Mouse (Mus musculus) stomach, embryonic 14.5 days (tissue): ENCODE data around the gene Opa1. TPM values are rescaled to one million over a fixed set of nuclear protein-coding genes. Genes with fewer than 3 reads are reported as not detected.

Experiments
- ATAC-seq: fragments of 200-750 bp; cut with Nextera tagmentation; 2 replicates; pipeline ENCODE4 v1.8.0; 2017; ENCODE audit warnings: low read depth, moderate TSS enrichment; ENCODE audit not compliant: insufficient number of reproducible peaks, insufficient read depth, low FRiP score
- H3K27ac ChIP-seq: fragments of 300-500 bp; sonication (generic); 2 replicates; pipeline ENCODE4 v1.5.1; 2014; ENCODE audit warnings: mild to moderate bottlenecking, low read length, moderate library complexity, mixed read lengths
- H3K27me3 ChIP-seq: fragments of 300-500 bp; sonication (generic); 2 replicates; pipeline ENCODE4 v1.6.1; 2014; ENCODE audit warnings: low read length, control low read depth, mixed read lengths; ENCODE audit not compliant: control insufficient read depth, insufficient read depth
- H3K36me3 ChIP-seq: fragments of 300-500 bp; sonication (generic); 2 replicates; pipeline ENCODE4 v1.6.1; 2014; ENCODE audit warnings: mild to moderate bottlenecking, control low read depth, low read length, moderate library complexity, mixed read lengths; ENCODE audit not compliant: control insufficient read depth, insufficient read depth
- H3K4me1 ChIP-seq: fragments of 300-500 bp; sonication (generic); 2 replicates; pipeline ENCODE4 v1.6.1; 2014; ENCODE audit warnings: low read length, control low read depth, mixed read lengths; ENCODE audit not compliant: control insufficient read depth, insufficient read depth
- H3K4me2 ChIP-seq: fragments of 300-500 bp; sonication (generic); replicated peaks from 2 replicates; pipeline ENCODE4 v1.6.1; 2014; ENCODE audit warnings: low read depth, low read length, control low read depth
- H3K4me3 ChIP-seq: fragments of 300-500 bp; sonication (generic); 2 replicates; pipeline ENCODE4 v1.5.1; 2014; ENCODE audit warnings: low read depth, low read length, control low read depth
- H3K9ac ChIP-seq: fragments of 300-500 bp; sonication (generic); replicated peaks from 2 replicates; pipeline ENCODE4 v1.6.1; 2014; ENCODE audit warnings: low read depth, mild to moderate bottlenecking, control low read depth, low read length, moderate library complexity, mixed read lengths
- H3K9me3 ChIP-seq: fragments of 300-500 bp; sonication (generic); 2 replicates; pipeline ENCODE4 v1.6.1; 2016; ENCODE audit warnings: low read depth, low read length, control low read depth; ENCODE audit not compliant: control insufficient read depth
- WGBS: fragments of 180-500 bp; shearing (Covaris S2); extraction: QIAGEN DNeasy Blood & Tissue Kit; methylation state at CpG from one replicate; pipeline ENCODE4 v1.1.7; 2014; 5-methylcytosine and 5-hydroxymethylcytosine counted together
- polyA plus RNA-seq: library from polyadenylated mRNA; unstranded; fragments of >200 nt; fragmentation: Nextera tagmentation; extraction: Ambion mirVana; gene quantifications from 2 replicates; pipeline ENCODE4 v1.2.1, GENCODE M21; 2014

Opa1 gene
- polyA plus RNA-seq, 1 experiment from 2014 or later, result 39.8 TPM

DNA sequence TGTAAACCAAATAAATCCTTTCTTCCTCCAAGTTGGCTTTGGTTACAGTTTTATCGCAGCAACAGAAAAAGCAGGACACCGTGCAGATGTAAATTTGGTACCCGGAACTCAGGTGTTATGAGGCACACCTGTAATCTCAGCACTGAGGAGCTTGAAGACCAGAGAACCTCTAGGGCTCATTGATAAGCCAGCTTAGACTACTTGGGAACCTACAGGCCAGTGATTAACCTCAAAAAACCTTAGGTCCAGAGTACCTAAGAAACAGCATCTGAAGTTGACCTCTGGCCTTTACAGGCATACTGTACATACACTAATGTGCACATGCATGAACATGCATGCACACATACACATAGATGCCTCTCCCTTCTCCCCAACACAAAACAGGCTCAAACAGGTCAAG, 94.1 kb downstream of the Opa1 start:
- H3K4me1 ChIP-seq, result no peaks in the 10 kb centered on the region
- H3K9ac ChIP-seq, result no peak overlapping the region
- H3K4me3 ChIP-seq, result no peak overlapping the region
- H3K27ac ChIP-seq, result no peak overlapping the region
- H3K27me3 ChIP-seq, result no peaks in the 10 kb centered on the region
- ATAC-seq, result no peak
- no peak overlapping the region for H3K4me2 ChIP-seq
- no peaks in the 10 kb centered on the region for H3K9me3 ChIP-seq
- WGBS, result 89% methylated on average over 3 of the region's 3 CpGs
- no peaks in the 10 kb centered on the region for H3K36me3 ChIP-seq

DNA sequence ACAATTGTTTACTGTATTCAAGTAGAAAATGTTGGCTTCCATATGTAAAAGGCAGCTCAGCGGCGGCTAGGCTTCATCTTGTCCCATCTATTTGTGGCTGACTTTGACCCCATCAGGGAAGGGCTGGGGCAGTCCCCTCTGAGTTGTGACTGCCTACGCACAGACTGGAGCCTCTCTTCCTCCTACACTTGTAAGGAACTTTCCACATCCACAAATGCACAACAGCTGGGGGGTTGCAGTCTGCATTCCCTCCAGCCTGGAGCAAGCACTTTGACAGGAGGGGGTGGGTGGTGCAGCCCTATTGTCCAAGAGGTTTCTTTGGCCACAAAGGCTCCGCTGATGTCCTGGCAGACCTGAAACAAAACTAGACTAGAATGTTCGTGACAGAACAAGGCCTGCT, 100.5 kb downstream of the Opa1 start:
- H3K27me3 ChIP-seq, result no peaks in the 10 kb centered on the region
- 71% methylated on average over 5 of the region's 5 CpGs for WGBS
- no peak for ATAC-seq

DNA sequence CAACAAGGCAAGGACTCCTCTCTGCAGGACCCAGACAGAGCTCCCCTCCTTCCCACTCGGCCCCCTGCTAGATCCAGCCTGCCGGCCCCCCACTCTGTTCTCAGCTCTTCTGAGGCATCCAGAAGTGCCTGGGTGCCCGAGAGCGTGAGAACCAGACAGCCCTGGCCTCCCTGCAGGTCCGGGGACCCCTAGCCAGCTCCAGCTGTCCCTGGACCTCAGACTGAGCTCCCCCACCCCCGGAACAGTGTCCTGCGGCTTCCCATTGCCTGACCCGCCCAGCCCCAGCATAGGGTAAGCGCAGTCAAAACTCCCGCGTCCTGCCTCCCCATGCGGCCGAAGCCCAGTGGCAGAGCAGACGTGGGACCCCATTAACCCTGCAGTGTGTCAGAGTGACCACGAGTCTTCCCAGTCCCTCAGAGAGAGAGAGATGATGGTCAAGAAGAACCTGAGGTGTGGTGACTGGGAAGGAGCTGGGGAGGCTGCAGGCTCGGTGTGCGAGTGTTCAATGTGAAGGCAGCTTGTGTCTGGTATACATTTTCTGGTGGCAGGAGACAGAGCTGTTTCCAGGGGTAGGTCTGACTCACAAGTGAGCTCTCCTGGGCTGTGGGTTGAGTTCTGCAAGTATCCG, 101.5 kb downstream of the Opa1 start:
- Histone ChIP-seq H3K9me3 (no peaks in the 10 kb centered on the region), H3K27me3 (no peaks in the 10 kb centered on the region), H3K27ac (no peak overlapping the region), H3K9ac (no peak overlapping the region), H3K4me3 (no peak overlapping the region), H3K4me2 (no peak overlapping the region), H3K36me3 (no peaks in the 10 kb centered on the region), H3K4me1 (peaks cover 6% of the 10 kb centered on the region; the same call in 1 of the 2 replicates)
- WGBS, result 67% methylated on average over 18 of the region's 18 CpGs
- no peak for ATAC-seq

More for the DNA sequence above, 100.5 kb downstream of the Opa1 start:
- H3K27ac ChIP-seq, result no peak overlapping the region
- no peaks in the 10 kb centered on the region for H3K9me3 ChIP-seq
- no peak overlapping the region for H3K9ac ChIP-seq
- no peaks in the 10 kb centered on the region for H3K36me3 ChIP-seq
- peaks cover 6% of the 10 kb centered on the region; the same call in 1 of the 2 replicates for H3K4me1 ChIP-seq
- no peak overlapping the region for H3K4me3 ChIP-seq
- no peak overlapping the region for H3K4me2 ChIP-seq

DNA sequence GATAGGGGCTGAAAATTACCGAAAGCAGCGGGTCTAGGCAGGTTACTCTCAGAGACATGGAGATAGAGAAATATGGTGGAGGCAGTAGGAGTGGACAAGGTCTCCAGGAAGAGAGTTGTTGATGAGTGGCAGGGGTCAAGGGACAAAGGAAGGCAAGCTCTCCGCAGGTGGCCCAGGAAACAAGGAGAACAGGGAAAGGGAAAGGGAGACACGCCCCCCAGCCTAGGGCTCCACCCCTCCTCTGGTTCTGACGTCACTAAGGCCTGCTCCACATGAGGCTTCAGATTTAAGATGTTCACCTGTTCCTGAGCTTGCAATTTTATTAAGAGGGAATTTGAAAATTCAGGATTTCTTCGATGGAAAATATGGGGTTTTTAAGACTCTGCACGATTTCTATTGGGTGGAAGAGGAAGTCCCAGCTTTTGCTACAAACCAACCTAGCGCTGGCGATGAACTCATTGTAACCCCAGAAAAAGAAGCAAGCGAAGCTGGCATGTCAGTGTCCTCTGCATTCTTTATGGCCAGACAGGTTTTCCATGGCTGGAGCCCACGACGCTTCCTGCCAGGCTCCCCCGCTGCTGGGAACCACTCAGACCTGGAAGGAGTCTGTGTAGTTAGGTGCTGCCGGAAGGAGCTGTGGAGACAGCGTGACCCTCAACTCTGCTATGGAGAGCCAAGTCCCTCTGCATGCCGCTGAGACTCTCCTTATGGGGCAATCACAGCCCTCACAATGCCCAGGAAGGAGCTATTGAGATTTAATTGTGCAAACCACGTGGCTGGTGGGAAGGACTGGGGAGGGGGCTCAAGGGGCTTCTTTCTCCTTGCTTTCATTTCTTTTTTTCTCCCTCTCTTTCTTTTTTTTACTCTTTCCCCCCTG, 103.7 kb downstream of the Opa1 start:
- peaks cover 6% of the 10 kb centered on the region; the same call in 1 of the 2 replicates for H3K4me1 ChIP-seq
- H3K36me3 ChIP-seq, result no peaks in the 10 kb centered on the region
- H3K27ac ChIP-seq, result no peak overlapping the region
- H3K4me3 ChIP-seq, result no peak overlapping the region
- no peaks in the 10 kb centered on the region for H3K9me3 ChIP-seq
- no peaks in the 10 kb centered on the region for H3K27me3 ChIP-seq
- peak; percentile 48; the same call in 1 of the 2 replicates for ATAC-seq
- no peak overlapping the region for H3K9ac ChIP-seq
- 44% methylated on average over 17 of the region's 17 CpGs for WGBS
- H3K4me2 ChIP-seq, result 0 out of 2 replicates have a peak overlapping the region, but pooled peaks have one; percentile 5

DNA sequence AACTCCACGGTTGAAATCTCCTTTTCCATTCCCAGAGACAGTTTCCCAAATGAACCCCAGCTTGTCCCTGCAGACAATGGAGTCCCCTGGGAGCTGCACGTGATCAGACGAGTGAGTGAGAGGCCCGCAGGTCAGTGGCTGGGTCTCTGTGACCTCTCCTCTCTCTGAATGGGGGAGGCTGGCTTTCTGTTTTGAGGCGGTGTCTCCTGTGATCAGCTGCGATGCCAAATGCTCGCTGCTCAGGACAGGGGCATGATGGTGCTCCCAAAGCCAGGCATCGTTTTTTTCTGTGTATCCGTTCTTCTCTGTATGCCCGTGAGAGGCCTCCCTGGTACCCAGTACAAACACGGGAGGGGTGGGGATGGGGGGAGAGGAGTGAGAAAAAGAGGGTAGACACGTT, 104.4 kb downstream of the Opa1 start:
- H3K36me3 ChIP-seq, result no peaks in the 10 kb centered on the region
- H3K4me3 ChIP-seq, result no peak overlapping the region
- 20% methylated on average over 12 of the region's 12 CpGs for WGBS
- H3K4me2 ChIP-seq, result no peak overlapping the region
- ATAC-seq, result peak; percentile 54
- H3K9ac ChIP-seq, result no peak overlapping the region
- no peak overlapping the region for H3K27ac ChIP-seq
- no peaks in the 10 kb centered on the region for H3K9me3 ChIP-seq
- H3K27me3 ChIP-seq, result no peaks in the 10 kb centered on the region
- H3K4me1 ChIP-seq, result peaks cover 6% of the 10 kb centered on the region; the same call in 1 of the 2 replicates

DNA sequence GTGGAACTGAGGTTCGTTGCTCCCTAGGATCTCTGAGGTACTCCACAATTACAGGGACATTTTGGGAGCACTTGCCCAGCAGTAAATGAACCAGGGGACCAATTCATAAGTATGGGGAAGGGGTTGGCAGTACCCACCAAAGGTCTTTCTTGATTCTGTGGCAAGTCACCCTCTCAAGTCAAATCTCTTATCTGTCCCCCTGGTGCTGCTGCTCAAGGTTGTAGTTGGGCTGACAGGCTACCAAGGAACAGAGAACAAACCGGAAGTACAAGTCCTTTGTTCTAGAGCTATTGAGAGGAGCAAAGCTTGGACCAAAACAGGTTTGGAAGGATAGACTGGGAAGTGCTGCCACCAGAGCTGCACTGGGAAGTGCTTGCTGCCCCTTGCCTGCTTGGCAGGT, 105.0 kb downstream of the Opa1 start:
- WGBS, result 61% methylated on average over 2 of the region's 2 CpGs
- H3K4me3 ChIP-seq, result no peak overlapping the region
- no peaks in the 10 kb centered on the region for H3K27me3 ChIP-seq
- no peak for ATAC-seq
- H3K27ac ChIP-seq, result 0 out of 2 replicates have a peak overlapping the region, but pooled peaks have one; percentile 44
- no peak overlapping the region for H3K4me2 ChIP-seq
- no peaks in the 10 kb centered on the region for H3K36me3 ChIP-seq
- H3K9me3 ChIP-seq, result no peaks in the 10 kb centered on the region
- H3K9ac ChIP-seq, result no peak overlapping the region
- H3K4me1 ChIP-seq, result peaks cover 6% of the 10 kb centered on the region; the same call in 1 of the 2 replicates

DNA sequence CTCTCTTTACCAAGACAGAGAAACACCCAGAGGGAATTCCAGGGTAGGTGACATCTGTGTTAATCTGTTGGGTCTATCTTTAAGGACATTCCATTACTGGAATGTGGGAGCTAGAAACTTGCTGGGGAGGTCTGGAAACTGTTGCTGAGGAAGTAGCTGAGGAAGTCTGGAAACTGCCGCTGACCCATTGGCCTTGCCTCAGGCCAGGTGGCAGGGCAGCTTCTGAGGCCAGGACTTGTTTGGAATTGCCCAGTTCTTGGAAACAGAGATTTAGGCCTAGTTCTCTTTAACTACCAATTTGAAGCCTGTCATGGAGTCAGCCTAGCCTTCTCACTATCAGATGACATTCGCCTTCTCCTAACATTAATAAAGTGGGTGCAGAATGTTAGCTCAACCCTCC, 105.5 kb downstream of the Opa1 start:
- H3K4me3 ChIP-seq, result no peak overlapping the region
- no peak overlapping the region for H3K27ac ChIP-seq
- no peak overlapping the region for H3K4me2 ChIP-seq
- H3K27me3 ChIP-seq, result no peaks in the 10 kb centered on the region
- no peaks in the 10 kb centered on the region for H3K36me3 ChIP-seq
- H3K4me1 ChIP-seq, result peaks cover 6% of the 10 kb centered on the region; the same call in 1 of the 2 replicates
- no peak for ATAC-seq
- H3K9ac ChIP-seq, result no peak overlapping the region
- H3K9me3 ChIP-seq, result no peaks in the 10 kb centered on the region
- WGBS, result 94% methylated on average over 2 of the region's 2 CpGs

DNA sequence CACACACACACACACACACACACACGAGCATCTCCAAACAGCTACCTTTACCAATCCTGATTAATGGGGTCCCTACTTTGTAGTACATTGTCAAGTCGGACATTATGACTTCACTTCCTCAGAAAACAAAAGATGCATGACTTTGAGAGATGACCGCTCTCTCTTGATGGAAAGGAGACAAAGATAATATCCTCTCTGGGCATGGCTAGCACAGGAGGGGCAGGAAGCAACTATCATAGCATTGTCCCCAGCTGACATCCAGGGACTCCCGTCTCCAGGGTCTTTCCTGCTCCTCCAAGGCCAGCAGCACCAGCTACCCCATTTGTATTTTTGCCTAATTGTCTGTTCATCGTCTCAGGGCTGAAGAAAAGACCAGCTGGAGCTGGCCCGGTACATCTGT, 107.0 kb downstream of the Opa1 start:
- Histone ChIP-seq H3K4me1 (peaks cover 6% of the 10 kb centered on the region; the same call in 1 of the 2 replicates), H3K4me3 (no peak overlapping the region), H3K4me2 (no peak overlapping the region), H3K36me3 (no peaks in the 10 kb centered on the region), H3K9ac (no peak overlapping the region), H3K27ac (no peak overlapping the region), H3K27me3 (no peaks in the 10 kb centered on the region), H3K9me3 (no peaks in the 10 kb centered on the region)
- WGBS, result 71% methylated on average over 6 of the region's 6 CpGs
- ATAC-seq, result no peak
